Mouse (Mus musculus) bone marrow, adult 2 months (tissue): Measurements from ENCODE around the gene Hnrnpa0.

ENCODE experiments used
- CTCF ChIP-seq: fragments of 200-500 bp; IDR thresholded peaks from 2 replicates; pipeline ENCODE4 v1.5.1; 2011; ENCODE audit warnings: low read length, control low read depth; ENCODE audit not compliant: control insufficient read depth, insufficient read depth
- POLR2A ChIP-seq: fragments of 200-500 bp; IDR thresholded peaks from 2 replicates; pipeline ENCODE4 v1.6.1; 2011; ENCODE audit warnings: low read depth, mild to moderate bottlenecking, control low read depth, low read length, borderline replicate concordance; ENCODE audit not compliant: control insufficient read depth

GRCm38 (mm10) chr13:58116801-58117200 is 11.6 kb downstream of the Hnrnpa0 start:
- TF ChIP-seq POLR2A (no peak), CTCF (no peak)
